Mouse (Mus musculus) urinary bladder, postnatal 14 days (tissue): ENCODE measurements around the gene Slc25a3.
A peak's percentile ranks its signal among the peaks of the same experiment; 100 is the strongest.

Source experiments
- DNase-seq: peaks from one replicate; pipeline ENCODE4 v3.0.0; 2021; ENCODE audit warnings: low spot score

Slc25a3 gene

GRCm38 (mm10) chr10:91123828-91124822 lies at the start of gene Slc25a3:
TSS of gene Slc25a3 (minus strand) at chr10:91124059.
- DNase-seq, result peak; percentile 98

DNA sequence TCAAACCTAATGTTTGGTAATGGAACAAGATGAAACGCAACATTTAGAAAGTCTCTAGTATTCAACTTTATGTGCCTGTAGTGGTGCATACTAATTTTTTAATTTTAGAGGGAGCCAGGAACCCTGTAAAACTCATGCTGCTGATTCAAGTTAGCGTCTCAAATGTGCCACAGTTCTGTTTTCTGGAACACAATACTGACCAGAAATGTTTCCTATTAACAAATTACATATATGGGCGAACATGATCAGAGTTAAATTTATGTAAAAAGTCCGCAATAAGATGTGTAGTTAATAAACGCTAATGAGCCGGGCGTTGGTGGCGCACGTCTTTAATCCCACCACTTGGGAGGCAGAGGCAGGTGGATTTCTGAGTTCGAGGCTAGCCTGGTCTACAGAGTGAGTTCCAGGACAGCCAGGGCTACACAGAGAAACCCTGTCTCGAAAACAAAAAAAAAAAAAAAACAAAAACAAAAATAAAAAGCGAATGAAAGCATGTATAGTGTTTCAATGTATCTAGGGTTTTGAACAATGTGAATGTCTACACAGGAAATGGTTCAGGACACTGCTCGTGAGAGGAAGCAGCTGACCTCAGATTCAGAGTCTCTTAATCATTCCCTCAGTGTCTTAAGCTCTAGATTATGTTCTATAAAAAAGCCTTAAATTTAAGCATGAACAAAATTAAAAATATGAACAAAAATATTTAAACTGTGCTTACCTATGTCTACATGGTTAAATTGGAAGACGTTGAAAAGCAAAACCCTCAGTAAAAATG lies 48.7 kb upstream of the Slc25a3 start:
- no peak for DNase-seq

- peak; percentile 90 for DNase-seq
Observed at GRCm38 (mm10) chr10:91171455-91172328, 47.8 kb upstream of the Slc25a3 start.

DNA sequence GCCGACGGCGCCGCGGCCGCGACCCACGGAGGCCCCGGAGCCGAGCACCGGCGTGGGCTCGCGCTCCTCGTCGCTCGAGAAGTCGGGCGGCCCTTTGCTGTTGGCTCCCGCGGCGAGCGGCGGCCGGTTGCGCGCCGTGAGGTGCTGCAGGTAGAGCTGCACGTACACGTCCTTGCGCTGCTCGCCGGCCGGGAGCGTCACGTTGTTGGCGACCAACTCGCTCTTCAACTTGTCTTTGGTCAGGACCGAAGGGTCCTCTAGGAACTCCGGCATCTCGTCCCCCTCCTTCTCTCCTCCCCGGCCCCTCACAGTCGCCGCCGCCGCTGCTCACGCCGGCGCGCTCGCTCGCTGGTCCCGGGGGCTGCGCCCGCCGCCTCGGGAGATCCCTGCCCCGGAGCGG lies 47.2 kb upstream of the Slc25a3 start:
- DNase-seq, result peak; percentile 46

DNA sequence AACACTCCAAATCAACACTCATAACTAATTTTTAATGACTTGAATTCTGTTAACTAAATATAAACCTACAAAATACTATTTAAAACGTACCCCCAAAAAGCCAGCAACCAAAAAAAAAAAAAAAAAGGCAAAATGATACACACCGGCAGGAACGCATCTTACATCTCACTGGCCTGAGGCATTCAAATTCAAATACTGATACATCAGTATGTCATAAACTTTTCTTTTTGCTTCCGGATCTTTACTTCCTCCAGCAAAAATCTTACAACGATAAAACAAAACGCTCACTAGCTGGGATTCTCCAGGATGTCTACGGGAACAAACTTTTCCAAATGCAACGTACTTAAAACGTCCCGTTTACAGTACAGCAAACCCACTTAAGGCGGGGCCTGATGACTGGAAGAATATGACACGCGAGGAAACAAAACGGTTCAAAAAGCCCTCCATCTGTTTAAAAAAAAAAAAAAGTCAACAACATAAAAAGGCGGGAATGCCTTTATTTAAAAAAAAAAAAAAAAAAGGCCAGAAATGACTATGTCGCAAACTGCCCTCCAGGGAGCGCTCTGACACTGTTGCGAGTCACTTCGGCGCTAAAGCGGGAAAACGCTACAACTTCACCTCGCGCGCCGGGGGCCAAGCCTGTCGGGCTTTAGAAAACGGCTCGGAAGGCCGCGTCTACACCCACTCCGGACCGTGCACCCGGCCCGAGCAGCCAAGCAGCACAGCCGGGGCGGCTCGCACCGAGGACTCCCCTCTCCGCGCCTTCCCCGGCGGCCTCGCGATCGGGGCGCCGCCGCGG lies 46.5 kb upstream of the Slc25a3 start:
- peak; percentile 90 for DNase-seq

- no peak for DNase-seq
Observed at GRCm38 (mm10) chr10:91169414-91170065, 45.7 kb upstream of the Slc25a3 start.

DNA sequence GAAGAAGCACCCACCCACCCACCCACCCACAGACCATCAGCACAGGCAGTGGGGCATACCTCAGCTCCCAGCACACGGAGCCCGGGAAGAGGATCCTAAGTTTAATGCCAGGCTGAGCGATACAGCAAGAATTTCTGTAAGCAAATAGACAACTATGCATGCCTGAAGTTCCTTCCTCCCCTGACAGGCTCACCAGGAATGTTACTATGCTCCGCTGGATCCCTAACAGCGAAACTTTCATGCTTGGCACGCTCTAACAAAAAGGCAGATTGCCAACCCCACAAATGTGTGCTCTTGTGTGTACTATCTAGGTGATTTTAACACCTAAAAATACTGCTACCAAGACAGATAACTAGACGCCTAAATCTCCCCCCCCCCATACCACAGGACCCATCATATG lies 43.5 kb upstream of the Slc25a3 start:
- DNase-seq, result no peak

DNA sequence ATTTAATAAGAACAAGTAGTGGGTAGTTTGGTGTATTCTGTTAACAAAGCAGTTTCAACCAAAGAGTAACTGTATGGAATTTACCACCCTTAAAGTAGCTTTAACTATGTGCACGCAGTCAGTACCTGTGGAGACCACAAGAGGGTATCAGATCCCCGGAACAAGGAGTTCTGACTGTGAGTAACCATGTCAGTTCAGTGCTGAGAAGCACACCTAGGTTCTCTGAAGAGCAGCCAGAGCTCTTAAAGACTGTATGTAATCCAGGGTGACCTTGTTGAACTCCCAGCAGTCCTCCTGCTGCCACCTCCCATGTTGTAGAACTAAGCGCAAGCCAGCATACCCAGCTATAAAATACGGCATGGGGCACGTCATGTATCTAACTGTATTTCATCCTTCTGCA lies 43.0 kb upstream of the Slc25a3 start:
- DNase-seq, result peak; percentile 67

DNA sequence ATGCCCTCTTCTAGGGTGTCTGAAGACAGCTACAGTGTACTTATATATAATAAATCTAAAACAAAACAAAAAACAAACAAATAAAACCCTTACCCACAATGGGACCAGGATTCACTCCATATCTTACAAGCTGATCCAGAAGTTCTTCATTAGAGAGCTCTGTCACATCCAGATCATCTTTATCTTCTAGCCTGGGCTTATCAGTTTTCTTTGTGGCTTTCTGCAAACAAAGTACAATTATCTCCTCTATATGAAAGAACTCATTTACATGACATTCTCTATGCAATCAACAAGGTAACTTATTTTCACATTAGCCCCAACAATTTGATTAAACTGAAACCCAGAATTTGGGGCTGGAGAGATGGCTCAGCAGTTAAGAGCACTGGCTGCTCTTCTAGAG lies 42.0 kb upstream of the Slc25a3 start:
- DNase-seq, result no peak

DNA sequence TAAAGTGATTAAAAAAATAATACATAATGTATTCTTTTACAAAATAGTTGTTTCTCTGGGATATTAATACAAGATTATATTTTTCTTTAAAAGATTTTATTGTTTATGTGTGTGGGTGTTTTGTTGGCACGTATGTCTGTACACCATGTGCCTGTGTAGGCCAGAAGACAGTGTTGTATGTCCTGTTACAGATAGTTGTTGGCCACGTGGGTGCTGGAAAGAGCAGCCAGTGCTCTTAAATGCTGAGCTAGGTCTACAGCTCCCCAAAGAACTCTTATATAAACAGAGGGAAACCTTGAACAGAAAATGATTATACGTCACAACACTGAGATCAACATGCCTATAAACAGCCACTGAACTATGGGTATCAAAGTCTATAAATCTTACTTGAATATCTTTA lies 40.6 kb upstream of the Slc25a3 start:
- no peak for DNase-seq

GRCm38 (mm10) chr10:91162511-91163163 lies 38.8 kb upstream of the Slc25a3 start:
- no peak for DNase-seq

- no peak for DNase-seq
Observed at GRCm38 (mm10) chr10:91162077-91162476, 38.2 kb upstream of the Slc25a3 start.

GRCm38 (mm10) chr10:91161006-91161405 lies 37.1 kb upstream of the Slc25a3 start:
- DNase-seq, result no peak

DNA sequence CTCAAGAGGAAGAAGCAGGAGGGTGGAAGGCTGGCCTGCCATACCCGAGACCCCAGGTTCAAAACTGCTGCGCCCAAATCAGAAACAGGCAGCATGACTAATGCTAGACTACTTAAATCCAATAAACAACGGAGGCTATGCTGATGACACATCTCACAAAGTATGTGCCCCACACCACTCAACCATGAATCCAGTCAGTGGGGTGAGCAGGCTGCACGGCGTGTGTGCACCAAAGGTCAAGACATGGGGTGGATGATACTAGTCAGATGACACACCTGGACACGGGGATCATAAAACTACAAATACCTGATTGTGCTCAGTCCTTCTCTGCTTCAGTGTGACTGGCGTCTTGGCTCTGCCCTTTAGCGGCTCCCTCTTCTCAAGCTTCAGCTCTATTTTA lies 34.6 kb upstream of the Slc25a3 start:
- DNase-seq, result peak; percentile 35

DNA sequence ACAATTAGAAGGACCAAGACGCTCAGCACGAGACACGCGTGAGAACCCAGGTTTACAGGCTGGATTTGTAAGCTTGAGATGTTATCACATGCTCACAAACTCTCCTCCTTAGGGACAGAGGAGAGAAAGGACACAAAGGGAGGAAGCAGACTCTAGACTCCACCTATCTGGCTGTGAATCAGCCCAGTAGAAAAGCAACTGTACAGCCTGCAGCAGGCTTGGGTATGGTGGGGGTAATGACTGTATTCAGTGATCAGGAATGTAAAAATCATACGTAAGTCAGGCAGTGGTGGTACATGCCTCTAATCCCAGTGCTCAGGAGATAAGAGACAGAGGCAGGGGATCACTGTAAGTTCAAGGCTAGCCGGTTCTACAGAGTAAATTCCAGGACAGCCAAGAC lies 32.5 kb upstream of the Slc25a3 start:
- no peak for DNase-seq

GRCm38 (mm10) chr10:91153894-91154503 lies 30.1 kb upstream of the Slc25a3 start:
- no peak for DNase-seq

DNA sequence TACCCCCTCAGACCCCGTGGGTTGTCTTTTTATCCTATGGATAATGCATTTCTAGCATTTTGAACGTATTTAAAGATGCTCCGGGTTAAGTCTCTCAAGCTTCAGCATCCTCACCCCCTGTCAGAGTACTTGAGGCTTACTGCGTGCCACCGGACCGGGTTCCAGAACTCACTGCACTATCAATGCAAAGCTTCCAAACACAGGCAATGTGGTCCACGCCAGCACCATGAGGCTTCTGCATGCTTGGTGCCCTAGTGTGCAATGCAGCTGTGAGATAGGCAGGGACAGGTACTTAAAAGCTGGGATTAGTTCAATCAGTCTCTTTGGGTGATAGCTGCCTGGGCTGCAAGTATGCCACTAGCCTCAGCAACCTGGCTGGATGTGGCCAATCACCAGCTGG lies 21.6 kb upstream of the Slc25a3 start:
- DNase-seq, result no peak

DNA sequence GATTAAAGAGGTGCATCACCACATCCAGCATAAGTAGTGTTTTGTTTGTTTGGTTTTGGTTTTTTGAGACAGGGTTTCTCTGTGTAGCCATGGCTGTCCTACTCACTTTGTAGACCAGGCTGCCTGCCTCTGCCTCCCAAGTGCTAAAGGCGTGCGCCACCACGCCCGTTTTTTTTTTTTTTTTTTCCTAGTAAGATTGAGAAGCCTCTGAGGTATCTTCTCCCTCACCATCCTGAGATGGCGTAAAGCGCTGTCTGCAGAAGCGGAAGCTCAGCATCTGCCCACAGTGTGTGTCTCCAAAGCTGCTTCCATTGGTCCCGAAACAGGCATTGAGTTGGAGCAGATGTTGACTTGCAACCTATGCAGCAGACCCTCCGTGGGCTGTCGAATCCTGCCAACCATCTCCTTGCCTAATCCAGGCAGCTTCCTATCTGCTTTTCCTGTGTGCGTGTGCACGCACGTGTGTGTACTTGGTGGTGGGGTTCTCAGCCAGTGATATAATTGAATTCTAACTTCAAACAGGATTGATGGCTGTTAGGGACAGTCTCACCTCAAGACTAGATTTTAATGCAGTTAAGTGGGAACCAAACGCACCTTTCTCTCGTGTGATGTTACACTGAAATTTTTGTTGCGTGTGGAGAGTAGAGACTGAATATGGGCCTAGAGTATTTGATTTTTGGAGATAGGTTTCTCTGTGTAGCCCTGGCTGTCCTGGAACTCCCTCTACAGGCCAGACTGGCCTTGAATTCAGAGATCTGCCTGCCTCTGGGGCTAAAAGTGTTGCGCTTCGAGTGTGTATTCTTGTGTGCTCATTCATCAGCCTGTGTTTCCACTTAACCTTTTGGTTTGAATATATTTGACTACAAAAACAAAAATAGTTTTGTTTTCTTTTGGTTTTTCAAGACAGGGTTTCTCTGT lies 19.7 kb upstream of the Slc25a3 start:
- DNase-seq, result no peak
